Mouse (Mus musculus) megakaryocyte, adult 5-6 weeks (primary cell): Measurements from ENCODE around the gene Prkce. TPM values are rescaled to one million over a fixed set of nuclear protein-coding genes. Genes with fewer than 3 reads are reported as not detected.

Experiments used
- ATAC-seq: 2 replicates; pipeline ENCODE4 v1.8.0; 2016; ENCODE audit warnings: mild to moderate bottlenecking, inconsistent platforms; ENCODE audit not compliant: poor library complexity, severe bottlenecking
- total RNA-seq, 2 experiments: library from RNA; stranded (forward) in 1 of 2; stranded (reverse) in 1 of 2; fragments of 153-499, 151-499 nt in 1 of 2; fragments of 221-1000, 200-1000 nt in 1 of 2; gene quantifications; 2 replicates each; pipeline versions ENCODE4 v1.2.3 to v1.2.4; 2015 to 2017

Gene Prkce
- total RNA-seq, 2 experiments from 2014 or later: 3.5 to 8.1 TPM

DNA sequence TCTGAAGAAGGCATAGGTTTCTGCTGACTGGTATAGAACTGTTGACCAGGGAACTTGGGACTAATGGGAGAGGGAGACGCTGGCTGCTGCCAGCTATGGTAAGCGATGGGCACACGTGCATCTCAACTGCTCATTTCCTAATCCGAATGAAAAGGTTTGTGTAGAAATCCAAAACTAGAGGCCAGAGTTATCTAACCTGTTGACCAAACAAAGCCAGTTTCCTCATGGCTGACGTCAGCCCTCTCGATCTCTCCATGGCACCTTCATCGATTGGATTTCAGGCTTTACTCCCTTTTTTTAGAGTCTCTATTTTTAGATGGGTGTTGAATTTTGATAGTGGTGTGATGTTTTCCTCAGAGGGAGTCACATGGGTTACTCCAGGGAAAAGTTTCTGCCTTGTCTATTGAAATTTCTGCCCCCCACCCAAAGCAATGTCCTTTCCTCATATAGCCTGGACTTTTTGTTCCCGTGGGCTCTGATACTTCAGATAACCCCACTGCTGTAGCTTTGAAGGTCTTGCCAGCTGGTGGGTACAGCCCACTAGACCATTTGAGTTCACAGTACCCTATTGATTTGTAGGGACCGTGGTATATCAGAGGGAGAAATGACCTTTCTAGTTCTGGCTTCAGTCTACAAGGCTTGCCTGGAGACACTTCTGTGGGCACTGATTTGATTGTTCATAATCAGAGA lies 335.8 kb downstream of the Prkce start:
- no peak for ATAC-seq

DNA sequence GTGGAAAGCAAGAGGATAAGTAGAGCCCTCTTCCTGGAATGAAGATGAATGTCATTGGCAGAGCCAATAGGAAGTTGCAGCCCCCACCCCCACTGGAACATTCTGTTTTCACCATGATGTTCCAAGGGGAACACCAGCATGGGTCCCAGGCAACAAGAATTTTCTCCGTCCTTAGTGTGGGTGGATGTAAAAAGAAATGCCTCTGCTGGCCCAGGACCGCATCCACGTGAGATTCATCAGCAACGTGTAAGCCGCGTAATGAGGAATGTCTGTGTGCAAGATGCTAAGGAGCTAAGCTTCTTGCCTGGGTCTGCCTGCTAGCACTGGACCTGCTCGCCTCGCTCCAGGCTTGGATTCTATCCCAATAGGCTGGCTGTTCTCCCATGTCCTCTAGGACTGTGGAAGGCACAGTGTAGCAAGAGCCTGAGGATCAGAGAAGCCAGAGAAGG lies 337.6 kb downstream of the Prkce start, which contains the start of gene Gm10309:
Gm10309 (minus strand) TSS at position 50 of the 449 bp plus-strand sequence.
- ATAC-seq: no peak

DNA sequence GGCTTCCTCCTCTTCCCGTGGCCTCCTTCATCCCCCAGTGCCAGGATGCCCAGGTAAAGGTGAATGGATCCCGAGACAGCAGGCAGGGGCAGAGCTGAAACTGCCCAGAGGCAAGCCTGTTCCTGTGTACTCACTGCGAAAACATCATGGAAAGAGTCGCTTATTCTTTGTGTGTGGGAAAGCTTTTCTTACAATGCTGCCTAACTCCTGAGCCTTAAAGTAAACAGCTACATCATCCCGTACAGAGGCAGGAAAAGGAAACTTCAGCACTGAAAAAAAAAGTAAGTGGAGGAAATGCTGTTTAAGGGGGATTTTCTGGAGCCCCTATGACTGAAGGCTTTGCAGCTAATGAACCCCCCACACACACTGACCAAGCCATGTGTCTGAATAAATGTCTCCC lies 339.3 kb downstream of the Prkce start:
- ATAC-seq: no peak

DNA sequence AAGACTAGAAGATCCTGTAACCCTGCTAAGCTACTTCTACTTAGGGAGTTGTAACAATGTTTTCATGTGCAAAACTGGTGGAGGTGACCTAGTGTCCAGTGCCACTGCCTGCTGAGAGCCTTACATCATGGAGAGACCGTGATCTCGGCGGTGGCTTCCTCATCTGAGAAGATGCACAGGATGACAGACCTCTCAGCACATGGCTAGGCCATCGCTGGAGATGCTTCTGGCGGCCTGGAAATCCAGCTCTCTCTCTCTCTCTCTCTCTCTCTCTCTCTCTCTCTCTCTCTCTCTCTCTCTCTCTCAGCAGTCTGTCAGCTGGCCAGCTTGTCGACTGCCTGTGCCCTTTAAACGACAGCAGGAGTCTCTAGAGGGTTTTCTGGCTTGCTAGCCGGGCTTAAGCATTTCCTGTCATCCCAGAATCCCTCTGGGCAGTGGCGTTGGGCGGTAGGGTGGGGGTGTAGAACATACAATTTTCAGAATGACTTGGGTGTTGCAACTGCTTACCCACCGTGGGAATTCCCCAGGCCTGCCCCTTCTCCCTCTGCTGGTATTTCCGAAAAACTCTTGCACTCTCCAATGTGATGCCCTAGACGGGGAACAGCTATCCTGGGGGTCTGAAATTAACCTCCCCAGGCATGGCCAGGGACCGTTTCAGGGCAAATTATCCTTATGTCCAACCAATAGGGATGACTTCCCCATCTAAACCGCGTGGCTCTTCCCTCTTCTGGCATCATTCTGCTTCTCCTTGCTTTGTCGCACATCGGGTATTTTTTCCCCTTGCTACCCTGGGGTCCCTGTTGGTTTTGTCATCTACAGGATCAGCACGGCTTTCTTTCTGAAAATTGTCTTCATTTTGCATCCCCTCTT lies 340.0 kb downstream of the Prkce start:
- ATAC-seq: no peak

DNA sequence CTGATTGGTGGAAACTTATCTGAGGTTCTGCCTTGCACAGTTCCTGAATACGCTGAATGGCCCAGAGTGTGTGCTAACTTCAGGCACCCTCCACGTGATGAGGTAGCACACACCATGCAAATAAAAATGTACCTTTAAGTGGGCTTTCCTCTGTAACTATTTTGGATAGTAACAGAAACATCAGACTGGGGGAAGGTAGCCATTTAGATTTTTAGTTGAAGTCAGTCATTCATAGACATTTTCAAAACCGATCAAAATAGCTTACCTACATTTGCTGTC lies 340.6 kb downstream of the Prkce start:
- ATAC-seq: no peak

GRCm38 (mm10) chr17:86509871-86510270 lies 342.3 kb downstream of the Prkce start:
- no peak for ATAC-seq

- no peak for ATAC-seq
Observed at GRCm38 (mm10) chr17:86514974-86515620, 347.5 kb downstream of the Prkce start.

DNA sequence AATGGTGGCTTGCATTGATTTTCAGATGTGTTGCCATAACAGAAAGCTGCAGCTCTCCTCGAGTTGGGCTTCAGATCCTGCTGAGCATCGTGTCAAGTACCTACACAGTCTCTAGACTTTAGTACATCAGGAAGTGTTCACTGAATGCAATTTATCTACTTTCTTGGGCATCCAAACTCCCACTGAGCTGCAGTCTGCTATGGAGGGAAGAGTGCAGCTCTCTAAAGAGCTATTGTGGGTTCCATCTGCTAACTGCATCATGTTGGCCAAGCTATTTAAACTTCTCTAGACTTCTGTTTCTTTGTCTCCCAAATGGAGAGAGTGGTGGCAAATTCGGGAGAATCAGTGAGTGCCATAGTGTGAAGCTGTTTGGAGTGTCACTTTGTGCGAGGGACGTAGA lies 349.0 kb downstream of the Prkce start:
- no peak for ATAC-seq

DNA sequence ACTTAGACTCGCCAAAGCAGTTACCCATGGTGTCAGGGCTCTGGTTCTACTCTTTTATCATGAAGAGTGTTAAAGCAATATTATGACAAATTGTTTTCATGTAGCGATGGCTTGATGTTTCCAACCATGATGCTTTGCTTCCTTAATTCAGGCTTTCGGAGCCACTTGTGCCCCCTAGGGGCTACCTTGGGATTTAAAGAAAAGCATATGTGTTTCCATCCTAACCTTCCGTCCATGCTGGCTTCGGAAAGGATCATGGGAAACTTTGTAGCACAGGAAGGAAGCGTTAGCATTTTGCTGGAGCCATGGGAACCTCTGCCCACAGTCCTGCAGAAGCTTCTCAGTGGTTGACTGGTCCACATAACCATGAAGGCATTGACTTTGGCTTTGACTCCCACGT lies 351.0 kb downstream of the Prkce start:
- no peak for ATAC-seq

DNA sequence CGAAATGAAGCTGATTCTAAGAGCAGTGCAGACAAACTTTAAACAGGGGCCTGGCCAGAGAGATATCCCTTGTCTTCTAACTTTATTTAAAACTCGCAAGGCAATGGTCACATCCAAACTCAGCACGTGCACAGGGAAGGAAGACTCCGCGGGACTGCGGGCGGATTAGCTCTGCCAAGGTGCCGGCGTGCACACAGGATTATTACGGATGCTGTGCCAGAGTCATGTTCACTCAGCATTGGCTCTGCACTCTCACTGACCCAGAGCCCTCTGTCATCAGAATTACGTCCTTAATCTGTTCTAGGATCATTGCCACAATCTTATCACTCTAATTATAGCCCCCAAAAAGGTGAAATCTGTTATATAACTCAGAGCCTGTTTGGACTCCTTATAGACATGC lies 353.7 kb downstream of the Prkce start:
- ATAC-seq: no peak

- no peak for ATAC-seq
Observed at GRCm38 (mm10) chr17:86522649-86523048, 355.1 kb downstream of the Prkce start.

- ATAC-seq: no peak
Observed at GRCm38 (mm10) chr17:86523374-86523773, 355.8 kb downstream of the Prkce start.

- no peak for ATAC-seq
Observed at GRCm38 (mm10) chr17:86523843-86524242, 356.3 kb downstream of the Prkce start.

- ATAC-seq: no peak
Observed at GRCm38 (mm10) chr17:86525075-86525474, 357.5 kb downstream of the Prkce start.

- no peak for ATAC-seq
Observed at GRCm38 (mm10) chr17:86526016-86526415, 358.4 kb downstream of the Prkce start.

DNA sequence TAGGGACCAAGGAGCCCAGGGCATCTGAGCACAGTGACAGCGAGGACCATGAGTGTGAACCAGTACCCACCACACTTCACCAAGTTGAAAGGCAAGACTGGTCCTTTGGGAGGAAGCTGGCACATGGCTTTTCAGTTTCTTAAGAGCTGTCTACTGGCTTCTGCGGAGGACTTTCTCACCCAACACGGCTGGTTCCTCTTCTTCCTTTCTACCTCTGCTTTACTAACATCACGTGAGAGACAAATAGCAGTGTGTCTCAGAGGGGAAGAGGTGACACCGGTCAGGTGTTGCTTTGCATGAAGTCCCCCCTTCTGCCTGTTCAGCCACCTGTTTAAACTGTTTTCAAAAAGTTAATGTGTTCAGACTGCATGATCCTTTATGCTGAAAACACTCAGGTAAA lies 359.7 kb downstream of the Prkce start:
- ATAC-seq: no peak

DNA sequence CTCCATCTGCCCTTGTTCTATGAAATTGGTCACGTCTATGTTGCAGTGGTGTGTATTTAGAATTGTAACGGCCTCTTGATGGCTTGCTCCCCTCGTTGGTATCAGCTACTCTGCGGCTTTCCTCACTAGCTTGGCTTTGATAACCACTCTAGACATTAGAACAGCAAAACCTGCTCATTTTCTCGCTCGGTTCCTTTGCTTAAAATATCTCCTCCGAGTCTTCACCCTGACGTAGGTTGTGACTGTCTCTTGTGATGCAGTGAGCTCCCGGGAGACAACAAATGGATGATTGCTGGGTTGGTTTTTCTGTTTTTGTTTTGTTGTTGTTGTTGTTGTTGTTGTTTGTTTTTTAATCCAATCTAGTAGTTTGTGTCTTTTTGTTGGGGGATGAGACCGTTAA lies 361.4 kb downstream of the Prkce start:
- no peak for ATAC-seq

DNA sequence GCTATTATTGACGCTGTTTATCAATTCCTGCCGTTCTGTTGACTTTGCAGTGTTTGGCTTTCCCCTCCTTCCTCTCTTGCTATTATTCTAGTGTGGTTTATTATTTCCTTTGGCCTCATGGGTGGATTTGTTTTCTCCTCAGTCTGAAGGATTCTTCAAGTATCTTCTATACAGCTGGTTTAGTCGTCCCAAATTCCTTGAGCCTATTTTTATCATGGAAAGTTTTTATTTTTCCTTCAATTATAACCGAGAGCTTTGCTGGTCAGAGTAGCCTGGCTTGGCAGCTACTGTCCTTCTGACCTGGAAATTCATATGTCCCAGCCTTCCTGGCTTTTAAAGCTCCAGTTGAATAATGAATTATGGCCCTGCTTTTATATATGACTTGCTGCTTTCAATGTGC lies 361.8 kb downstream of the Prkce start:
- ATAC-seq: no peak

GRCm38 (mm10) chr17:86531231-86531630 lies 363.6 kb downstream of the Prkce start:
- ATAC-seq: no peak

GRCm38 (mm10) chr17:86532783-86533548 lies 365.4 kb downstream of the Prkce start:
- ATAC-seq: no peak

GRCm38 (mm10) chr17:86533549-86533851 lies 365.9 kb downstream of the Prkce start:
- no peak for ATAC-seq
